Mouse (Mus musculus) CH12.LX (cell line): ENCODE results near the gene Ppp1r12a.

Experiments used
- CTCF ChIP-seq, 2 experiments: IDR thresholded peaks in 1 of 2; conservative IDR thresholded peaks in 1 of 2; 2 replicates each; pipeline ENCODE4 v1.5.1; 2011 to 2012; ENCODE audit warnings: low read depth in 2 of 2, low read length in 2 of 2, improper control_type of control experiment in 1 of 2, inconsistent platforms in 1 of 2, mild to moderate bottlenecking in 1 of 2, moderate library complexity in 1 of 2
- E2F4 ChIP-seq: IDR thresholded peaks from 2 replicates; pipeline ENCODE4 v1.6.1; 2011; ENCODE audit warnings: low read depth, low read length, improper control_type of control experiment; ENCODE audit not compliant: insufficient replicate concordance
- ELF1 ChIP-seq: IDR thresholded peaks from 2 replicates; pipeline ENCODE4 v1.6.1; 2014; ENCODE audit warnings: low read depth, mild to moderate bottlenecking, inconsistent platforms, low read length, improper control_type of control experiment
- GABPA ChIP-seq: IDR thresholded peaks from 2 replicates; pipeline ENCODE4 v1.6.1; 2012; ENCODE audit warnings: low read depth, low read length, improper control_type of control experiment, inconsistent platforms; ENCODE audit not compliant: insufficient replicate concordance
- POLR2A ChIP-seq: IDR thresholded peaks from 2 replicates; pipeline ENCODE4 v1.6.1; 2011; ENCODE audit warnings: low read depth, mild to moderate bottlenecking, improper control_type of control experiment, low read length
- RAD21 ChIP-seq: IDR thresholded peaks from 2 replicates; pipeline ENCODE4 v1.6.1; 2011; ENCODE audit warnings: low read depth, mild to moderate bottlenecking, low read length, improper control_type of control experiment, moderate library complexity
- SIN3A ChIP-seq: IDR thresholded peaks from 2 replicates; pipeline ENCODE4 v1.6.1; 2012; ENCODE audit warnings: low read length, improper control_type of control experiment, inconsistent platforms
- SMC3 ChIP-seq: IDR thresholded peaks from 2 replicates; pipeline ENCODE4 v1.6.1; 2011; ENCODE audit warnings: low read depth, low read length, improper control_type of control experiment
- TCF12 ChIP-seq: IDR thresholded peaks from 2 replicates; pipeline ENCODE4 v1.6.1; 2014; ENCODE audit warnings: low read depth, mild to moderate bottlenecking, inconsistent platforms, low read length, improper control_type of control experiment
- UBTF ChIP-seq: IDR thresholded peaks from 2 replicates; pipeline ENCODE4 v1.6.1; 2012; ENCODE audit warnings: low read depth, mild to moderate bottlenecking, inconsistent platforms, low read length, improper control_type of control experiment, moderate library complexity
- USF1 ChIP-seq: IDR thresholded peaks from 2 replicates; pipeline ENCODE4 v1.6.1; 2014; ENCODE audit warnings: low read depth, mild to moderate bottlenecking, inconsistent platforms, low read length, improper control_type of control experiment

- TF ChIP-seq POLR2A: no peak
- TF ChIP-seq UBTF: no peak
- no peak for TF ChIP-seq RAD21
- TF ChIP-seq ELF1: no peak
- no peak for TF ChIP-seq E2F4
- no peak for TF ChIP-seq SMC3
- TF ChIP-seq GABPA: no peak
- TF ChIP-seq TCF12: no peak
- TF ChIP-seq CTCF (conservative IDR thresholded peaks at IDR 0.05 in 1 of 2, IDR thresholded peaks at IDR 0.05 in 1 of 2; ENCODE audit: low read depth in 2 of 2, low read length in 2 of 2): no peak
- no peak for TF ChIP-seq SIN3A
- TF ChIP-seq USF1: no peak
Measured at GRCm38 (mm10) chr10:108315236-108315635, 153.2 kb downstream of the Ppp1r12a start.
